19 mouse cellular contexts compared by ENCODE assay signal in genomic region chr7:82720906-82721305, GRCm38 (mm10).
DNase-seq lines count a peak whose midpoint lies in the region; ATAC-seq and TF ChIP-seq lines count a peak whose summit lies in the region.
"Had no signal": no experiment of that assay in that cellular context is flagged by ENCODE, and none has a peak within 500 bp of the region (broad histone marks: within the 10 kb centered on the region; RNA-seq: fewer than 3 reads in every experiment).

No protein-coding gene starts in this region.

- no peaks in the 10 kb centered on the region for H3K9me3 ChIP-seq in megakaryocyte, embryonic 14.5 days
- no peaks in the 10 kb centered on the region for H3K9me3 ChIP-seq in embryonic facial prominence, embryonic 15.5 days (replicated peaks)
- H3K9me3 ChIP-seq: forebrain, embryonic 15.5 days; hindbrain, embryonic 13.5 days; midbrain, embryonic 12.5 days had no signal

- TF ChIP-seq EP300 in heart, adult 2 months (IDR thresholded peaks at IDR 0.05; ENCODE audit: insufficient read depth, low read depth, low read length): no peak

- no peak overlapping the region for H3K4me2 ChIP-seq in embryonic facial prominence, embryonic 15.5 days (replicated peaks)
- H3K4me2 ChIP-seq: forebrain, embryonic 15.5 days; hindbrain, embryonic 13.5 days; liver, embryonic 11.5 days; midbrain, embryonic 12.5 days had no signal

- no peaks in the 10 kb centered on the region for H3K4me1 ChIP-seq in heart, adult 2 months (ENCODE audit: control insufficient read depth, insufficient read depth, low read length)
- peaks cover 66% of the 10 kb centered on the region for H3K4me1 ChIP-seq in megakaryocyte, embryonic 14.5 days
- H3K4me1 ChIP-seq in embryonic facial prominence, embryonic 15.5 days: peaks cover 49% of the 10 kb centered on the region

- H3K36me3 ChIP-seq in heart, adult 2 months (ENCODE audit: control insufficient read depth, insufficient read depth, low read length): no peaks in the 10 kb centered on the region; the same call in 1 of the 2 replicates
- peaks cover 57% of the 10 kb centered on the region for H3K36me3 ChIP-seq in megakaryocyte, embryonic 14.5 days (replicated peaks; ENCODE audit: low read length)
- H3K36me3 ChIP-seq in embryonic facial prominence, embryonic 15.5 days: no peaks in the 10 kb centered on the region
- H3K36me3 ChIP-seq: forebrain, embryonic 15.5 days; hindbrain, embryonic 13.5 days had no signal

- WGBS in heart, adult 2 months: 11% methylated on average over 7 of the region's 7 CpGs
- 16% methylated on average over 7 of the region's 7 CpGs for WGBS in embryonic facial prominence, embryonic 15.5 days

- intact Hi-C loops in heart, adult 2 months (cut with DNase I): no loop called here

- TF ChIP-seq POLR2A in heart, adult 2 months (IDR thresholded peaks at IDR 0.05; ENCODE audit: insufficient read depth, low read depth, low read length): no peak

- no peak for ATAC-seq in megakaryocyte, adult 5-6 weeks (ENCODE audit: poor library complexity, severe bottlenecking)
- ATAC-seq in embryonic facial prominence, embryonic 15.5 days (ENCODE audit: insufficient number of reproducible peaks, low FRiP score, low TSS enrichment, low read depth): no peak
- 0 out of 2 replicates have a peak, but pooled peaks have one; percentile 20 for ATAC-seq in megakaryocyte progenitor cell, adult 5-6 weeks (replicated peaks; ENCODE audit: poor library complexity)
- ATAC-seq in granulocyte monocyte progenitor cell, adult 5-6 weeks (replicated peaks; ENCODE audit: poor library complexity, severe bottlenecking): no peak
- no peak for ATAC-seq in erythroid progenitor cell, adult 5-6 weeks (replicated peaks; ENCODE audit: low FRiP score, poor library complexity, severe bottlenecking)
- ATAC-seq: forebrain, embryonic 15.5 days; intestine, postnatal 0 days; lung, postnatal 0 days had no signal

- H3K4me3 ChIP-seq in heart, adult 2 months: no peak overlapping the region
- peak overlapping the region; percentile 38 for H3K4me3 ChIP-seq in megakaryocyte, embryonic 14.5 days (replicated peaks)
- no peak overlapping the region for H3K4me3 ChIP-seq in embryonic facial prominence, embryonic 15.5 days (replicated peaks)
- H3K4me3 ChIP-seq: forebrain, embryonic 15.5 days; hindbrain, embryonic 13.5 days; midbrain, embryonic 12.5 days had no signal

- H3K27ac ChIP-seq in heart, adult 2 months: no peak overlapping the region
- H3K27ac ChIP-seq in embryonic facial prominence, embryonic 15.5 days (replicated peaks): 0 out of 2 replicates have a peak overlapping the region, but pooled peaks have one; percentile 7
- H3K27ac ChIP-seq: forebrain, embryonic 15.5 days; hindbrain, embryonic 13.5 days; midbrain, embryonic 12.5 days had no signal

- peak; percentile 22 for DNase-seq in heart, adult 11 months
- DNase-seq in heart, adult 2 months: no peak
- DNase-seq: adrenal gland, adult 8-10 months; cerebellum, adult 9-10 months; gastrocnemius, postnatal 14 days; kidney, postnatal 4 days; thymus, postnatal 25 days had no signal

- H3K27me3 ChIP-seq in heart, adult 2 months (ENCODE audit: control insufficient read depth, insufficient read depth, low read length): no peaks in the 10 kb centered on the region
- H3K27me3 ChIP-seq in megakaryocyte, embryonic 14.5 days (replicated peaks): no peaks in the 10 kb centered on the region
- H3K27me3 ChIP-seq in embryonic facial prominence, embryonic 15.5 days: no peaks in the 10 kb centered on the region
- H3K27me3 ChIP-seq: forebrain, embryonic 15.5 days; hindbrain, embryonic 13.5 days; midbrain, embryonic 12.5 days had no signal

- H3K79me2 ChIP-seq in heart, adult 2 months (replicated peaks; ENCODE audit: control insufficient read depth, insufficient read depth, low read length): no peaks in the 10 kb centered on the region

- no peak for TF ChIP-seq CTCF in heart, adult 2 months (IDR thresholded peaks at IDR 0.05)

- no peak overlapping the region for H3K9ac ChIP-seq in heart, adult 2 months (ENCODE audit: low read depth, low read length)
- H3K9ac ChIP-seq in embryonic facial prominence, embryonic 15.5 days: no peak overlapping the region
- H3K9ac ChIP-seq: forebrain, embryonic 15.5 days; hindbrain, embryonic 13.5 days; midbrain, embryonic 12.5 days had no signal
